Mouse (Mus musculus) liver, adult 2 months (tissue): ENCODE measurements around the gene Gm3448. TPM values are rescaled to one million over a fixed set of nuclear protein-coding genes. Genes with fewer than 3 reads are reported as not detected.
A peak's percentile ranks its signal among the peaks of the same experiment; 100 is the strongest.

Experiments
- DNase-seq: peaks from one replicate; pipeline ENCODE4 v3.0.0-alpha.2; 2011; ENCODE audit warnings: low read depth, low spot score; ENCODE audit errors: extremely low read depth
- H3K27ac ChIP-seq: fragments of 200-500 bp; replicated peaks from 2 replicates; pipeline ENCODE4 v1.5.1; 2012; ENCODE audit warnings: low read depth, mild to moderate bottlenecking, control low read depth, inconsistent platforms, low read length; ENCODE audit not compliant: insufficient read depth
- H3K27me3 ChIP-seq: fragments of 200-500 bp; 2 replicates; pipeline ENCODE4 v1.6.1; 2012; ENCODE audit warnings: mild to moderate bottlenecking, moderate library complexity, low read length, inconsistent platforms; ENCODE audit not compliant: control insufficient read depth, insufficient read depth
- H3K36me3 ChIP-seq: fragments of 200-500 bp; 2 replicates; pipeline ENCODE4 v1.6.1; 2012; ENCODE audit warnings: low read length, inconsistent platforms; ENCODE audit not compliant: control insufficient read depth, insufficient read depth
- H3K4me1 ChIP-seq: fragments of 200-500 bp; 2 replicates; pipeline ENCODE4 v1.6.1; 2011; ENCODE audit warnings: low read length; ENCODE audit not compliant: control insufficient read depth, insufficient read depth
- H3K4me3 ChIP-seq: fragments of 200-500 bp; 2 replicates; pipeline ENCODE4 v1.5.1; 2011; ENCODE audit warnings: low read depth, mild to moderate bottlenecking, control low read depth, low read length, moderate library complexity; ENCODE audit not compliant: insufficient read depth
- H3K79me2 ChIP-seq: fragments of 200-500 bp; 2 replicates; pipeline ENCODE4 v1.6.1; 2012; ENCODE audit warnings: inconsistent platforms, mild to moderate bottlenecking, low read length, moderate library complexity; ENCODE audit not compliant: control insufficient read depth, insufficient read depth
- H3K9ac ChIP-seq: fragments of 200-500 bp; 2 replicates; pipeline ENCODE4 v1.6.1; 2012; ENCODE audit warnings: low read depth, mild to moderate bottlenecking, control low read depth, inconsistent platforms, low read length
- CTCF ChIP-seq: fragments of 200-500 bp; IDR thresholded peaks from 2 replicates; pipeline ENCODE4 v1.5.1; 2011; ENCODE audit warnings: low read depth, low read length, control low read depth
- POLR2A ChIP-seq: fragments of 200-500 bp; IDR thresholded peaks from 2 replicates; pipeline ENCODE4 v1.6.1; 2011; ENCODE audit warnings: low read length, control low read depth; ENCODE audit not compliant: insufficient read depth; ENCODE audit errors: extremely low read depth
- WGBS: fragments of 180-500 bp; shearing (Covaris S2); methylation state at CpG from one replicate; pipeline ENCODE4 v1.1.7; 2018; 5-methylcytosine and 5-hydroxymethylcytosine counted together
- polyA plus RNA-seq: library from polyadenylated mRNA; depleted of rRNA; stranded (reverse); fragments of >200 nt; gene quantifications from 2 replicates; pipeline ENCODE4 v1.2.3, GENCODE M21; 2012
- total RNA-seq: library from RNA; depleted of rRNA; stranded (reverse); fragments of >200 nt; gene quantifications from 2 replicates; pipeline ENCODE4 v1.2.3, GENCODE M21; 2014

Gene Gm3448
- total and polyA plus RNA-seq, 2 experiments = 0.61 to 3.9 TPM

- H3K9ac ChIP-seq = no peak overlapping the region
- H3K36me3 ChIP-seq = no peaks in the 10 kb centered on the region
- no peak for DNase-seq
- no peak for TF ChIP-seq POLR2A
- 70% methylated on average over 8 of the region's 8 CpGs for WGBS
- H3K4me1 ChIP-seq = peaks cover 3% of the 10 kb centered on the region
- no peaks in the 10 kb centered on the region for H3K27me3 ChIP-seq
- H3K4me3 ChIP-seq = no peak overlapping the region
- H3K79me2 ChIP-seq = no peaks in the 10 kb centered on the region
- H3K27ac ChIP-seq = no peak overlapping the region
Measured at GRCm38 (mm10) chr17:15075033-15075432, 33.7 kb upstream of the Gm3448 start.

- H3K79me2 ChIP-seq = no peaks in the 10 kb centered on the region
- 98% methylated on average over 2 of the region's 2 CpGs for WGBS
- no peak for DNase-seq
Measured at GRCm38 (mm10) chr17:15072211-15072610, 30.9 kb upstream of the Gm3448 start.

GRCm38 (mm10) chr17:15069124-15069523 lies 27.8 kb upstream of the Gm3448 start:
- no peak for TF ChIP-seq POLR2A
- no peak for TF ChIP-seq CTCF
- 25% methylated on average over 2 of the region's 2 CpGs for WGBS
- DNase-seq = peak; percentile 72
- Histone ChIP-seq H3K4me3 (no peak overlapping the region), H3K79me2 (no peaks in the 10 kb centered on the region), H3K9ac (no peak overlapping the region), H3K36me3 (no peaks in the 10 kb centered on the region), H3K27ac (no peak overlapping the region), H3K4me1 (peaks cover 12% of the 10 kb centered on the region), H3K27me3 (no peaks in the 10 kb centered on the region)

More at GRCm38 (mm10) chr17:15072211-15072610, 30.9 kb upstream of the Gm3448 start:
- H3K4me3 ChIP-seq = no peak overlapping the region
- H3K36me3 ChIP-seq = no peaks in the 10 kb centered on the region
- H3K27ac ChIP-seq = no peak overlapping the region
- no peak overlapping the region for H3K9ac ChIP-seq
- H3K27me3 ChIP-seq = no peaks in the 10 kb centered on the region
- TF ChIP-seq POLR2A = no peak
- TF ChIP-seq CTCF = no peak
- H3K4me1 ChIP-seq = peaks cover 12% of the 10 kb centered on the region

GRCm38 (mm10) chr17:15068040-15068792 lies 26.9 kb upstream of the Gm3448 start:
- 25% methylated on average over 8 of the region's 8 CpGs for WGBS
- peak; percentile 85 for DNase-seq
- H3K27me3 ChIP-seq = no peaks in the 10 kb centered on the region
- TF ChIP-seq CTCF = no peak
- TF ChIP-seq POLR2A = no peak
- H3K4me3 ChIP-seq = no peak overlapping the region
- no peaks in the 10 kb centered on the region; the same call in 1 of the 2 replicates for H3K36me3 ChIP-seq
- no peaks in the 10 kb centered on the region for H3K79me2 ChIP-seq
- peaks cover 12% of the 10 kb centered on the region for H3K4me1 ChIP-seq
- H3K9ac ChIP-seq = no peak overlapping the region
- H3K27ac ChIP-seq = no peak overlapping the region

- H3K36me3 ChIP-seq = peaks cover 9% of the 10 kb centered on the region
- no peak overlapping the region for H3K9ac ChIP-seq
- TF ChIP-seq CTCF (no peak), POLR2A (no peak)
- peak; percentile 36 for DNase-seq
- peaks cover 12% of the 10 kb centered on the region for H3K4me1 ChIP-seq
- no peak overlapping the region for H3K4me3 ChIP-seq
- WGBS = 82% methylated on average over 1 of the region's 1 CpGs
- H3K27me3 ChIP-seq = no peaks in the 10 kb centered on the region
- no peak overlapping the region for H3K27ac ChIP-seq
- H3K79me2 ChIP-seq = no peaks in the 10 kb centered on the region
Measured at GRCm38 (mm10) chr17:15066911-15067310, 25.6 kb upstream of the Gm3448 start.

- no peaks in the 10 kb centered on the region for H3K27me3 ChIP-seq
- WGBS = 72% methylated on average over 6 of the region's 6 CpGs
- no peak overlapping the region for H3K4me3 ChIP-seq
- H3K27ac ChIP-seq = no peak overlapping the region
- no peak overlapping the region for H3K9ac ChIP-seq
- no peak for TF ChIP-seq CTCF
- TF ChIP-seq POLR2A = no peak
- peaks cover 12% of the 10 kb centered on the region for H3K4me1 ChIP-seq
- DNase-seq = no peak
- peaks cover 13% of the 10 kb centered on the region for H3K36me3 ChIP-seq
- no peaks in the 10 kb centered on the region for H3K79me2 ChIP-seq
Measured at GRCm38 (mm10) chr17:15066066-15066465, 24.7 kb upstream of the Gm3448 start.
